Mouse (Mus musculus) lung, embryonic 14.5 days (tissue): ENCODE measurements around the gene Ssbp2. TPM values are rescaled to one million over a fixed set of nuclear protein-coding genes. Genes with fewer than 3 reads are reported as not detected.

Experiments used
- ATAC-seq: fragments of 200-750 bp; cut with Nextera tagmentation; 2 replicates; pipeline ENCODE4 v1.8.0; 2017; ENCODE audit warnings: mild to moderate bottlenecking, moderate TSS enrichment, moderate library complexity; ENCODE audit not compliant: insufficient read depth
- DNase-seq: peaks from one replicate; pipeline ENCODE4 v3.0.0-alpha.2; 2015
- H3K27ac ChIP-seq: fragments of 300-500 bp; sonication (generic); 2 replicates; pipeline ENCODE4 v1.5.1; 2014; ENCODE audit warnings: low read depth, mild to moderate bottlenecking, moderate library complexity
- H3K27me3 ChIP-seq: fragments of 300-500 bp; sonication (generic); 2 replicates; pipeline ENCODE4 v1.6.1; 2014; ENCODE audit warnings: low read length, control low read depth; ENCODE audit not compliant: insufficient read depth
- H3K36me3 ChIP-seq: fragments of 300-500 bp; sonication (generic); 2 replicates; pipeline ENCODE4 v1.6.1; 2014; ENCODE audit warnings: control low read depth; ENCODE audit not compliant: insufficient read depth
- H3K4me1 ChIP-seq: fragments of 300-500 bp; sonication (generic); 2 replicates; pipeline ENCODE4 v1.6.1; 2014; ENCODE audit warnings: antibody characterized with exemption, control low read depth; ENCODE audit not compliant: insufficient read depth
- H3K4me2 ChIP-seq: fragments of 300-500 bp; sonication (generic); 2 replicates; pipeline ENCODE4 v1.6.1; 2014; ENCODE audit warnings: mild to moderate bottlenecking
- H3K4me3 ChIP-seq: fragments of 300-500 bp; sonication (generic); 2 replicates; pipeline ENCODE4 v1.5.1; 2014; ENCODE audit warnings: low read depth, low read length
- H3K9ac ChIP-seq: fragments of 300-500 bp; sonication (generic); 2 replicates; pipeline ENCODE4 v1.6.1; 2014
- H3K9me3 ChIP-seq: fragments of 300-500 bp; sonication (generic); 2 replicates; pipeline ENCODE4 v1.6.1; 2016; ENCODE audit warnings: low read depth, low read length, control low read depth
- CTCF ChIP-seq: IDR thresholded peaks from 2 replicates; pipeline ENCODE4 v1.5.1; 2016; ENCODE audit warnings: antibody characterized with exemption, low read depth
- WGBS: fragments of 180-500 bp; shearing (Covaris S2); extraction: QIAGEN DNeasy Blood & Tissue Kit; methylation state at CpG from one replicate; pipeline ENCODE4 v1.1.7; 2014; 5-methylcytosine and 5-hydroxymethylcytosine counted together
- polyA plus RNA-seq: library from polyadenylated mRNA; unstranded; fragments of >200 nt; fragmentation: Nextera tagmentation; extraction: Ambion mirVana; gene quantifications from 2 replicates; pipeline ENCODE4 v1.2.1, GENCODE M21; 2014

Ssbp2 gene
- polyA plus RNA-seq, 1 experiment from 2014 or later, result 95.0 TPM

GRCm38 (mm10) chr13:91526058-91526457 lies 66.0 kb downstream of the Ssbp2 start:
- DNase-seq (no peak), ATAC-seq (no peak)
- Histone ChIP-seq H3K27me3 (no peaks in the 10 kb centered on the region), H3K9ac (no peak overlapping the region), H3K4me3 (no peak overlapping the region), H3K4me2 (no peak overlapping the region), H3K27ac (no peak overlapping the region), H3K9me3 (no peaks in the 10 kb centered on the region), H3K36me3 (no peaks in the 10 kb centered on the region), H3K4me1 (no peaks in the 10 kb centered on the region)
- no peak for TF ChIP-seq CTCF
- whole genome bisulfite sequencing, result 87% methylated on average over 12 of the region's 12 CpGs

GRCm38 (mm10) chr13:91529821-91530220 lies 69.7 kb downstream of the Ssbp2 start:
- no peak for TF ChIP-seq CTCF
- H3K9ac ChIP-seq, result no peak overlapping the region
- DNase-seq (no peak), ATAC-seq (no peak)
- no peak overlapping the region for H3K27ac ChIP-seq
- H3K9me3 ChIP-seq, result no peaks in the 10 kb centered on the region
- no peak overlapping the region for H3K4me3 ChIP-seq
- no peaks in the 10 kb centered on the region for H3K27me3 ChIP-seq
- WGBS, result 91% methylated on average over 3 of the region's 3 CpGs
- peaks cover 12% of the 10 kb centered on the region; the same call in 1 of the 2 replicates for H3K36me3 ChIP-seq
- no peak overlapping the region for H3K4me2 ChIP-seq
- no peaks in the 10 kb centered on the region for H3K4me1 ChIP-seq

GRCm38 (mm10) chr13:91536711-91537110 lies 76.6 kb downstream of the Ssbp2 start:
- Histone ChIP-seq H3K9me3 (no peaks in the 10 kb centered on the region), H3K27ac (no peak overlapping the region), H3K4me3 (no peak overlapping the region), H3K36me3 (peaks cover 15% of the 10 kb centered on the region; the same call in 1 of the 2 replicates), H3K4me1 (no peaks in the 10 kb centered on the region), H3K9ac (no peak overlapping the region), H3K4me2 (no peak overlapping the region), H3K27me3 (no peaks in the 10 kb centered on the region)
- no peak for DNase-seq
- 81% methylated on average over 3 of the region's 3 CpGs for WGBS
- no peak for ATAC-seq
- TF ChIP-seq CTCF, result no peak

GRCm38 (mm10) chr13:91540145-91541068 lies 80.3 kb downstream of the Ssbp2 start:
- no peak for ATAC-seq
- H3K9ac ChIP-seq, result no peak overlapping the region
- 0 out of 2 replicates have a peak, but pooled peaks cover 3% of the 10 kb centered on the region for H3K36me3 ChIP-seq
- H3K4me1 ChIP-seq, result no peaks in the 10 kb centered on the region
- no peak for TF ChIP-seq CTCF
- H3K9me3 ChIP-seq, result no peaks in the 10 kb centered on the region
- H3K27me3 ChIP-seq, result no peaks in the 10 kb centered on the region
- no peak overlapping the region for H3K27ac ChIP-seq
- no peak overlapping the region for H3K4me3 ChIP-seq
- no peak for DNase-seq
- 81% methylated on average over 2 of the region's 2 CpGs for WGBS
- no peak overlapping the region for H3K4me2 ChIP-seq

GRCm38 (mm10) chr13:91541069-91541429 lies 81.0 kb downstream of the Ssbp2 start:
- no peaks in the 10 kb centered on the region for H3K27me3 ChIP-seq
- DNase-seq (no peak), ATAC-seq (no peak)
- no peak for TF ChIP-seq CTCF
- H3K9me3 ChIP-seq, result no peaks in the 10 kb centered on the region
- no peak overlapping the region for H3K4me2 ChIP-seq
- H3K36me3 ChIP-seq, result 0 out of 2 replicates have a peak, but pooled peaks cover 3% of the 10 kb centered on the region
- no peak overlapping the region for H3K4me3 ChIP-seq
- H3K9ac ChIP-seq, result no peak overlapping the region
- H3K4me1 ChIP-seq, result no peaks in the 10 kb centered on the region
- 84% methylated on average over 6 of the region's 6 CpGs for WGBS
- H3K27ac ChIP-seq, result no peak overlapping the region

- Histone ChIP-seq H3K36me3 (0 out of 2 replicates have a peak, but pooled peaks cover 3% of the 10 kb centered on the region), H3K4me3 (no peak overlapping the region), H3K4me1 (no peaks in the 10 kb centered on the region), H3K27ac (no peak overlapping the region), H3K9me3 (no peaks in the 10 kb centered on the region), H3K27me3 (no peaks in the 10 kb centered on the region), H3K4me2 (no peak overlapping the region), H3K9ac (no peak overlapping the region)
- ATAC-seq (no peak), DNase-seq (no peak)
- WGBS, result 81% methylated on average over 5 of the region's 5 CpGs
- no peak for TF ChIP-seq CTCF
These were observed 83.5 kb downstream of the Ssbp2 start for GRCm38 (mm10) chr13:91543555-91543954.

GRCm38 (mm10) chr13:91564047-91564446 lies 104.0 kb downstream of the Ssbp2 start:
- DNase-seq (no peak), ATAC-seq (no peak)
- TF ChIP-seq CTCF, result no peak
- 55% methylated on average over 6 of the region's 6 CpGs for WGBS
- no peak overlapping the region for H3K4me3 ChIP-seq
- no peak overlapping the region for H3K9ac ChIP-seq
- no peaks in the 10 kb centered on the region for H3K4me1 ChIP-seq
- H3K36me3 ChIP-seq, result peaks cover 3% of the 10 kb centered on the region; the same call in 1 of the 2 replicates
- no peak overlapping the region for H3K27ac ChIP-seq
- no peak overlapping the region for H3K4me2 ChIP-seq
- H3K9me3 ChIP-seq, result no peaks in the 10 kb centered on the region
- no peaks in the 10 kb centered on the region for H3K27me3 ChIP-seq
